Mouse (Mus musculus) liver, embryonic 14.5 days (tissue): Measurements from ENCODE around the gene Pla2g4e. TPM values are rescaled to one million over a fixed set of nuclear protein-coding genes. Genes with fewer than 3 reads are reported as not detected.
"Not testable (repeated sequence)": the region's sequence is repeated elsewhere in the genome, so short reads cannot be mapped to it uniquely, and the experiment has no call there.

Experiments used
- ATAC-seq: fragments of 200-750 bp; cut with Nextera tagmentation; 2 replicates; pipeline ENCODE4 v1.8.0; 2017; ENCODE audit warnings: moderate number of reproducible peaks, mild to moderate bottlenecking, moderate library complexity; ENCODE audit not compliant: insufficient read depth
- DNase-seq, 3 experiments: peaks; one replicate each; pipeline ENCODE4 v3.0.0-alpha.2; 2012 to 2013; ENCODE audit warnings: low read depth in 3 of 3, low spot score in 3 of 3
- H3K27ac ChIP-seq: fragments of 300-500 bp; sonication (generic); 2 replicates; pipeline ENCODE4 v1.5.1; 2014; ENCODE audit warnings: moderate library complexity, mild to moderate bottlenecking, control low read depth, inconsistent platforms
- H3K27me3 ChIP-seq: fragments of 300-500 bp; sonication (generic); 2 replicates; pipeline ENCODE4 v1.6.1; 2014; ENCODE audit warnings: mild to moderate bottlenecking, low read length, moderate library complexity; ENCODE audit not compliant: control insufficient read depth, insufficient read depth
- H3K36me3 ChIP-seq: fragments of 300-500 bp; sonication (generic); replicated peaks from 2 replicates; pipeline ENCODE4 v1.6.1; 2014; ENCODE audit warnings: low read depth; ENCODE audit not compliant: control insufficient read depth, insufficient read depth
- H3K4me1 ChIP-seq, 2 experiments: fragments of 200-500 bp in 1 of 2; fragments of 300-500 bp in 1 of 2; sonication (generic) in 1 of 2; replicated peaks; 2 replicates each; pipeline ENCODE4 v1.6.1; 2012 to 2014; ENCODE audit warnings: antibody characterized with exemption in 1 of 2, inconsistent platforms in 1 of 2, low read length in 1 of 2; ENCODE audit not compliant: control insufficient read depth in 2 of 2, insufficient read depth in 2 of 2
- H3K4me2 ChIP-seq: fragments of 300-500 bp; sonication (generic); 2 replicates; pipeline ENCODE4 v1.6.1; 2014; ENCODE audit warnings: low read depth, mild to moderate bottlenecking, control low read depth, moderate library complexity
- H3K4me3 ChIP-seq, 2 experiments: fragments of 200-500 bp in 1 of 2; fragments of 300-500 bp in 1 of 2; sonication (generic) in 1 of 2; 2 replicates each; pipeline ENCODE4 v1.5.1; 2012 to 2014; ENCODE audit warnings: low read depth in 2 of 2, low read length in 2 of 2, mild to moderate bottlenecking in 2 of 2, control low read depth in 1 of 2, inconsistent platforms in 1 of 2, moderate library complexity in 1 of 2; ENCODE audit not compliant: insufficient read depth in 1 of 2
- H3K9ac ChIP-seq: fragments of 300-500 bp; sonication (generic); replicated peaks from 2 replicates; pipeline ENCODE4 v1.6.1; 2014; ENCODE audit warnings: mild to moderate bottlenecking, control low read depth, moderate library complexity
- H3K9me3 ChIP-seq: fragments of 300-500 bp; sonication (generic); 2 replicates; pipeline ENCODE4 v1.6.1; 2016; ENCODE audit warnings: low read length, mixed read lengths; ENCODE audit not compliant: control insufficient read depth
- CTCF ChIP-seq: IDR thresholded peaks from 2 replicates; pipeline ENCODE4 v1.5.1; 2016; ENCODE audit warnings: antibody characterized with exemption, low read depth, control low read depth
- EP300 ChIP-seq: IDR thresholded peaks from 2 replicates; pipeline ENCODE4 v1.6.1; 2016; ENCODE audit warnings: antibody characterized with exemption, low read depth
- WGBS: fragments of 180-500 bp; shearing (Covaris S2); extraction: QIAGEN DNeasy Blood & Tissue Kit; methylation state at CpG from one replicate; pipeline ENCODE4 v1.1.7; 2014; ENCODE audit not compliant: insufficient replicate concordance; 5-methylcytosine and 5-hydroxymethylcytosine counted together
- polyA plus RNA-seq, 2 experiments: library from polyadenylated mRNA; depleted of rRNA in 1 of 2; stranded (reverse) in 1 of 2; unstranded in 1 of 2; fragments of >200 nt; fragmentation: Nextera tagmentation in 1 of 2; extraction: Ambion mirVana in 1 of 2; gene quantifications; 2 replicates each; pipeline versions ENCODE4 v1.2.1 to v1.2.3; 2012 to 2014

Pla2g4e gene
- polyA plus RNA-seq, 2 experiments: not detected

DNA sequence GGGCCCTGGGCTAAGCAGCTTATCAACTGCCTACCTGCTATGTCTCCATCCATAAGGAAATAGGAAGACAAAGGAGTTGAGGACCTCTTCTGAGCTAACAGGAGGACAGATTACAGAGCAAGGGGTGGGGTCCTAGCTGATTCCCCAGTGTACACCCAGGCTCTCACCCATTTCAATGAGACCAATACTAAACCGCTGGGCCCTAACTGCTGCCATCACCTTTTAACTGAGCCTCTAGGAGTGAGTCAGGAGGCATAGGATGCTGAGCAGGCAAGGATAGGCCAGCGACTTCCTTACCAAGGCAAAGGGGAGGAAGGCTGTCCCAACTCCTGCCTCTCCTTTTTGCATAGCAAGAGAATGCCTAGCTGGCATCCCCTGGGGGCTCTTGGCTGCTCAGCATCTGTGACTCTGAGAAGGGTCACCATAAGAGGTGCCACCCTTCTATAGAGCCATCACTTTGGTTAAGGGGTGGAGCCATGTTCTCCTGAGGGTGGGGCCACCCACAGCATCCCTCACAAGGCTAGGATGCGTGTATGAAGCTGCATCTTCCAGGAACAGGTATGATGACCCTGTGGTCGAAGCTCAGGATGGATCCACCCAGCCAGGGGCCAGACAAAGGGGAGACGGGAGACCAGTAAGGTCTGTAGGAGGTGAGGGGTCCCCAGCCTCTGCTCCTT is 2.2 kb downstream of the Pla2g4e start:
- no peak for TF ChIP-seq EP300
- TF ChIP-seq CTCF: no peak
- Histone ChIP-seq H3K27me3 (peaks cover 20% of the 10 kb centered on the region), H3K4me1 (no peaks in the 10 kb centered on the region), H3K27ac (no peak overlapping the region), H3K9me3 (no peaks in the 10 kb centered on the region), H3K9ac (no peak overlapping the region), H3K4me2 (no peak overlapping the region), H3K4me3 (no peak overlapping the region), H3K36me3 (no peaks in the 10 kb centered on the region)
- 44% methylated on average over 5 of the region's 5 CpGs for WGBS
- ATAC-seq (no peak), DNase-seq (no peak)

DNA sequence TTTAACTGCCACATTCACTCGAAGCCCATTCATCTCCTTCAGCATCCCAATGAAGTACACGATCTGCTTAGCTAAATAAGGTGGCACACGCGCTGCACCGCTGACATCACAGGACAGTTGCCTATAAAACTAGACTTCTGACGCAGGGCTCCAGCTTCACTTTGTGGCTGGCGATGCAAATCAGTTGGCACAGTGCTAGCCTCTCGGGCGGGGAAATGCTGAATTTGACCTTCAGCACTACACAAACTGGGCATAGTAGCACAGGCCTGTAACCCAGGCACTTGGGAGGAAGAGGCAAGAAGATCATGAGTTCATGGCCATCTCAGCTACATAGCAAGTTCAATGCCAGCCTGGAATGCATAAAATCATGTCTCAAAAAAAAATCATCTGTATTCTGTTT is 6.4 kb downstream of the Pla2g4e start:
- H3K9ac ChIP-seq, H3K4me3 ChIP-seq, H3K27ac ChIP-seq, H3K27me3 ChIP-seq, H3K36me3 ChIP-seq, H3K4me2 ChIP-seq, ATAC-seq, DNase-seq, H3K9me3 ChIP-seq: not testable (repeated sequence)
- peaks cover 0 to 12% of the 10 kb centered on the region in 2 experiments; a peak in 3 of 4 replicates for H3K4me1 ChIP-seq
- 62% methylated on average over 8 of the region's 9 CpGs for WGBS

DNA sequence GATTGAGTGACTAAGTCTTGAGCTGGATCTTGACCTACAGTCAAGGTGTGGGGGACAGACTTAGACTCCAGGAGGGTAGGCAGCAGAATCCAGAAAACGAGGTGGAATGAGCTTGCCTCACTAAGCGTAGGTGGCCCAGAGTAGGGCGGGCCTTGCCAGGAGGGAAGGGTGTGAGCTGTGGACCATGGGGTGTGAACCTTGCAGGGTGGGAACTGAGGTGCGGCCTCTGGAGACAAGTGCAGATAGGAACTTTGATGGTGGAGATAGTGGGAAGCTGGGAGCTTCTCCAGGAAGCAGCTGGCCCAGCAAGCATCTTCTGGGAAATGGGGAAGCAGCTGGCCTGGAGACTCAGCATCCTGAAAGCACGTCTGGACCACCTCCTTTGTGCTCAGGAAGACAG is 7.4 kb downstream of the Pla2g4e start:
- WGBS: 43% methylated on average over 5 of the region's 5 CpGs
- Histone ChIP-seq H3K9me3 (no peaks in the 10 kb centered on the region), H3K27me3 (no peaks in the 10 kb centered on the region), H3K4me2 (no peak overlapping the region), H3K36me3 (no peaks in the 10 kb centered on the region), H3K4me3 (no peak overlapping the region), H3K27ac (no peak overlapping the region), H3K9ac (no peak overlapping the region), H3K4me1 (peaks cover 0 to 12% of the 10 kb centered on the region in 2 experiments; a peak in 3 of 4 replicates)
- ATAC-seq (no peak), DNase-seq (no peak)
- TF ChIP-seq EP300 (no peak), CTCF (no peak)

DNA sequence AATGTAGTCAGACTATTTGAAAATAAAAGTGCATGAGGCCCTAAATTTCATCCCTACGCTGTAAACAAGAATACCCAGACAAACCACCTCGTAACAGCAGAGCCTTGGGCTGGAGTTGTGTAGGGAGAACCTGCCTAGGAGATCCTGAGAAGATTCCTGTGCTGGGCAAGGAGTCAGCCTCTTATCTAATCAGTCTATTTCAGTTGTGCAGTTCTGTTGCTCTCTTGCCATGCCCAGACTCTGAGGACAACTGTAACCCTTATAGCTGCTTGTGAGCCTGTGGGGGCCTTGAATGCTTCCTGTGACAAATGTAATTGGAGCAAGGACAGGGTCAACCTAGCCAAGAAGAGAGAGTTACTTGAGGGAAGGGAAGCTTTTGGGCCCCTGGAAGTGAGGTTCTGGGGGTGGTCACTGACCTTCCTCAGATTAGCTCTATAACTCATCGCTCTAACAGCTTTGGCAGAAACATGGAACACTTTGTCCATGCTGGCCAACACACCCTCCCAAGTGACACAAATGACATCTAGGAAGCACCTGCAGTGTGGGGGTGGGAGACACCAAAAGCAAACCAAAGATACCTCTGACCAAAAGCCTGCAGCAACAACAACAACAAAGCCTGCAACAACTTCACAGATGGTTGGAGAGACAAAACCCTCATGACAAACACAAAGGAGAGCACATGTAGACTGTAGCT is 9.0 kb downstream of the Pla2g4e start:
- 50% methylated on average over 3 of the region's 3 CpGs for WGBS
- Histone ChIP-seq H3K4me1 (peaks cover 5 to 17% of the 10 kb centered on the region in 2 experiments; a peak in 3 of 4 replicates), H3K36me3 (no peaks in the 10 kb centered on the region)

DNA sequence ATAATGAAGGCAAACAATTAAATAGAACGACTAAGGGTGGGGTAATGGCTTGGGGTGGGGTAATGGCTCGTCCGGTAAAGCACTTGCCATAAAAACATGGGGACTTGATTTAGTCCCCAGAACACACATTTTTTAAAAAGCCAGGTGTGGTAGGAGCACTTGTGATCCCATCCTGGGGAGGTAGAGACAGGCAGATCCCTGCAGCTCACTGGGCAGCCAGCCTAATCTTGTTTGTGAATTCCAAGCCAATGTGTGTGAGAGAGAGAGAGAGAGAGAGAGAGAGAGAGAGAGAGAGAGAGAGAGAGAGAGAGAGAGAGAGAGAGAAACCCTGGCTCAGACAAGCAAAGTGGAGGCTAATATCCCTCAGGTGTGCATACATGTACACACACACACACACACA is 9.8 kb downstream of the Pla2g4e start:
- TF ChIP-seq EP300 (no peak), CTCF (no peak)
- no peak overlapping the region for H3K4me2 ChIP-seq
- no peak overlapping the region for H3K4me3 ChIP-seq
- no peak overlapping the region for H3K9ac ChIP-seq
- H3K27me3 ChIP-seq: no peaks in the 10 kb centered on the region
- no peaks in the 10 kb centered on the region for H3K36me3 ChIP-seq
- H3K27ac ChIP-seq: no peak overlapping the region
- H3K9me3 ChIP-seq: no peaks in the 10 kb centered on the region
- peaks cover 5 to 20% of the 10 kb centered on the region in 2 experiments; a peak in 3 of 4 replicates for H3K4me1 ChIP-seq
- WGBS: 49% methylated on average over 3 of the region's 3 CpGs
- ATAC-seq: no peak
- DNase-seq: no peak

More for the DNA sequence above, 9.0 kb downstream of the Pla2g4e start:
- no peak for DNase-seq
- no peak overlapping the region; the same call in 1 of the 2 replicates for H3K9ac ChIP-seq
- ATAC-seq: no peak
- no peak overlapping the region for H3K4me2 ChIP-seq
- no peak overlapping the region for H3K4me3 ChIP-seq
- H3K27ac ChIP-seq: no peak overlapping the region
- H3K27me3 ChIP-seq: no peaks in the 10 kb centered on the region
- no peak for TF ChIP-seq CTCF
- no peak for TF ChIP-seq EP300
- no peaks in the 10 kb centered on the region for H3K9me3 ChIP-seq
